Mouse (Mus musculus): Measurements from ENCODE around the gene Pilrb1.
A peak's percentile ranks its signal among the peaks of the same experiment; 100 is the strongest.
"Not testable (repeated sequence)": the region's sequence is repeated elsewhere in the genome, so short reads cannot be mapped to it uniquely, and the experiment has no call there.

The Pilrb1 gene

GRCm38 (mm10) chr5:137857960-137858710 is at the start of gene Pilrb1:
Gene Pilrb1, minus strand, starts transcription at chr5:137858106.
- DNase-seq: not testable (repeated sequence)

DNA sequence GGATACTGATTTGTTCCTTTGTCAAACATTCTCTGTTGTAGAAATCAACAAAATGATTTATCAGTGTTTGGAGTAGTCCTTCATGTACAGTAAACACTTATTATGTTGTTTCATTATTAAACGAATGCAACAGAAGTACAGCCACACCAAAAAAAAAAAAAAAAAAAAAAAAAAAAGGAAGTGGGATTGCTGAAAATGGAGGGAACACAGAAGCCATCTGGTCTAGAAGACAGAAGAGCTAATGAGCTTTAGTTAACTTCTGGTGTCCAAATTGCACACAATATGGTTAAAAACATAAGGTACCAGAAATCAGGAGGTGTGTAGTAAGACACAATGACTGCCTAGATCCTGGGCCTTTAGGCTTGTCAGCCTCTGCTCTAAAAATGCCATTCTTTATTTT is 39.9 kb upstream of the Pilrb1 start:
- DNase-seq: no peak

- no peak for DNase-seq
These were observed 35.0 kb upstream of the Pilrb1 start for GRCm38 (mm10) chr5:137892954-137893353.

- no peak for DNase-seq
These were observed 29.8 kb upstream of the Pilrb1 start for GRCm38 (mm10) chr5:137887666-137888065.

- peak; percentile 78 to 84 for DNase-seq
These were observed 28.0 kb upstream of the Pilrb1 start for GRCm38 (mm10) chr5:137885894-137886293.

DNA sequence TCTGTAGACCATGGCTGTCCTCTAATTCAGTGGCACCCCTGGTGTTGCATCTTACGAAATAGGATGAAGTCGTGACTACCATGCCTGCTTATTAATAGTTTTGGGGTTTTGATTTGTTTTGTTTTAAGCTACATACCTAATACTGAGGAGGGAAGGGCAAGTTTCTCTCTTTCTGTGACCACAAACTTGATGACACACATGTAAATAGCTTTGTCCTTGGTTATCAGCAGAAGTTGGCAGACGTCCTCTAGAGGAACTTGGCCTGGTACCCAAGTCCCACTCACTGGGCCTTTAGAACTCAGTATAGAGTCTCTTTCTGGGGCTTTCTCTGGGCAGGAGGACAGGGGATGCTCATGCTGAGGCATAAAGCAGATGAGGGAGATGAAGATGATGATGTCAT is 25.4 kb upstream of the Pilrb1 start:
- DNase-seq: no peak

GRCm38 (mm10) chr5:137882922-137883321 is 25.0 kb upstream of the Pilrb1 start:
- DNase-seq: no peak

DNA sequence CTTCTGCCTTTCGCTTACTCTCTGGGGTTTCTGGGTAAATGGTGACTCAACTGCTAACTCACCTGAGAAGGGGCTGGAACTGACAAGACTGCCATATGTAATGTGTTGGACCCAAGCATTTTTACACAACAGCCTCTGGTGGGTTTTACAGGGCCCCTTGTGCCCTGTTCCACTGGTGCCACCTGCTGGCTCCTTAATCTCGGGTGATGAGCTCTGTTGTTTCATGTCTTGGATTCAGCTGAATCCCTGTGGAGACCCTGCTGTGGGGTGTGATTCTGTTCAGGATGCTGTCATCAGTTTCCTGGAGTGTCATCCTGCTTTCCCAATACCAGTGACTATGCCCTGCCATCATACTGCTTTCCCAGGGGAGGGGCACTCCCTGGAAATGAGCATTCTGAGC is 20.0 kb upstream of the Pilrb1 start:
- DNase-seq: peak; percentile 71 to 73

- no peak for DNase-seq
These were observed 17.1 kb upstream of the Pilrb1 start for GRCm38 (mm10) chr5:137875054-137875453.

GRCm38 (mm10) chr5:137872381-137872702 is 14.4 kb upstream of the Pilrb1 start:
- DNase-seq: not testable (repeated sequence)

DNA sequence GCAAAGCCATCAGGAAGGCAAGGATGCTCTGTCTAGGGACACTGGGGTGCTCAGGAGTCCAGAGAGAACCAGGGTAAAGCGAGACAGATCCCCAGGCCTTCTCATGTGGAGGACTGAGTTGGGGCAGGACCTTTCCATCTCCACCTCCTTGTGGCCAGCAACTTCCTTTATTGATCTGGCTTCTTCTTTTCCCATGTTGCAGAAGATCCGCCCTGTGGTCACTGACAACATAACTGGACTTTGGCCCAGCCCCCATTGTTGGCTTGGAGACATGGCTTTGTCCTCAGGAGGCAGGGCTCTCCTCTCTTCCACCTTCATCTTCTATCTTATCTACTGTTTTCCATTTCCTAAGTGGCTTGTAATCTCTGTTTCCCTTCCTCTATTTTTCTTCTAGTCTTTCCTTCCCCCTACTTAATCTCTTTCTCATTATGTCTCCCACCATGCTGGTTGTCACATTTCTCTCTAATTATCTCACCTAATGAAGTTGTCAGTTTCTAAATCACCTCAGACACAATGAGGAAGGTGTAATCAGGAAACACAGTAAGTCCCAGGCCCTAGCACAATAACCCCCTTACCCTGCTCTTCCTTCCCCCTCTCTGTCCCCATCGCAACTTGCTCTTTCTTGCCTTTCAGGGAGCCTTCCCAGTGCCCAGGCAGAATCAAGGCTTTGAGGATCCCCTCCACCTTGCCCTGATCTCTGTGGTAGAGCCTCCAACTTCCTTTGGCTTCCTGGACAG is 13.9 kb upstream of the Pilrb1 start, which contains the start of gene Pilrb2:
Gene Pilrb2 (minus strand): TSS at position 172 of the 737 bp plus-strand sequence.
- not testable (repeated sequence) for DNase-seq

DNA sequence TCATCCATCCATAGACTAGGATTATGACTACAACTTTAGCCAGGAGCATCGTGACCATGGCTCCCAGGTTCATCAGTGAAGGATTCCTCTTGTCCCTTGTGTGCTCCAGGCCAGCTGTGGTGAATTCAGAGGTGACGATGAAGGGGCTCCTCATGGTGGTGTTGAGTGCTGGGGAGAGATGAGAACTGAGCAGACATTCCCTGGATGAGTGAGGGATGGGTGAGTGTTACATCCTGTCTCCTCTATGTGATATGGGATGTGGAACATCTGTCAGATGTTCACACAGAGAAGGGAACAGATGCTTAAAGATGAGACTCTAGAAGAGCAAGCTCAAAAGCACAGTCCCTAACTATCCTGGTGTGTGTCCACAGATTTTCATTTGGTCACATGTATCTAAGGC is 10.7 kb upstream of the Pilrb1 start:
- DNase-seq: not testable (repeated sequence)

- DNase-seq: not testable (repeated sequence)
These were observed 6.1 kb upstream of the Pilrb1 start for GRCm38 (mm10) chr5:137864008-137864407.

- DNase-seq: peak in 1 of 2 experiments; percentile 15
These were observed 1.0 kb downstream of the Pilrb1 start for GRCm38 (mm10) chr5:137856870-137857269.

DNA sequence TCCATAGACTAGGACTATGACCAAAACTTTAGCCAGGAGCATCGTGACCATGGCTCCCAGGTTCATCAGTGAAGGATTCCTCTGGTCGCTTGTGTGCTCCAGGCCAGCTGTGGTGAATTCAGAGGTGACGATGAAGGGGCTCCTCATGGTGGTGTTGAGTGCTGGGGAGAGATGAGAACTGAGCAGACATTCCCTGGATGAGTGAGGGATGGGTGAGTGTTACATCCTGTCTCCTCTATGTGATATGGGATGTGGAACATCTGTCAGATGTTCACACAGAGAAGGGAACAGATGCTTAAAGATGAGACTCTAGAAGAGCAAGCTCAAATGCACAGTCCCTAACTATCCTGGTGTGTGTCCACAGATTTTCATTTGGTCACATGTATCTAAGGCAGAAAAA is 3.0 kb downstream of the Pilrb1 start:
- not testable (repeated sequence) for DNase-seq

GRCm38 (mm10) chr5:137850313-137850712 is 7.6 kb downstream of the Pilrb1 start:
- DNase-seq: not testable (repeated sequence)

DNA sequence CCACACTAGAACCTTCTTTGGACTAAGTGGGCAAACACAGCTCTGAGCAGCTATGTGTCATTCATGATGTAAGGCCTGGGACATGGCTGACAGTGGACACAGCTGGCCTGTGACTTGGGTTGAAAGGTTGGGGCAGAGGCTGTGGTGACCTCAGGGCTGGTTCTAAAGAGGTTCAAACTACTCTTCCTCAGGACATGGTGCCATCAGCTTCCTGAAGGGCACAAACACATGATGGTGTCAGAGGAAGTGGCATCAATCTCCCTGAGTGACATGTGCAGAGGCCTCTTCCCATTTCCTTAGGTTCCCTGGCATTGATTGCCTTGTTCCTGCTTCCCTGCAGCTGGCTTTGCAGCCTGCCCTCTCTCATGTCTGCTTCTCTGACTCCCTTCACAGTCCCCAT is 20.8 kb downstream of the Pilrb1 start:
- not testable (repeated sequence) for DNase-seq

DNA sequence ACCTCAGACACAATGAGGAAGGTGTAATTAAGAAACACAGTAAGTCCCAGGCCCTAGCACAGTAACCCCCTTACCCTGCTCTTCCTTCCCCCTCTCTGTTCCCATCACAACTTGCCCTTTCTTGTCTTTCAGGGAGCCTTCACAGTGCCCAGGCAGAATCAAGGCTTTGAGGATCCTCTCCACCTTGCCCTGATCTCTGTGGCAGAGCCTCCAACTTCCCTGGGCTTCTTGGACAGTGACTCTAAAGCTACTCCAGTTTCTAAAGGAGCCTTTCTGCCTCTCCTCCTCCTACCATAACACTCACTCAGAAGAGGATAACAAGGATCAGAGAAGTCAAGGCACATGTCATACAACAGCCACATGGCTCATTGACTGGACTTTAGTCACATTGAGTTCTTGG is 21.3 kb downstream of the Pilrb1 start:
- DNase-seq: no peak

DNA sequence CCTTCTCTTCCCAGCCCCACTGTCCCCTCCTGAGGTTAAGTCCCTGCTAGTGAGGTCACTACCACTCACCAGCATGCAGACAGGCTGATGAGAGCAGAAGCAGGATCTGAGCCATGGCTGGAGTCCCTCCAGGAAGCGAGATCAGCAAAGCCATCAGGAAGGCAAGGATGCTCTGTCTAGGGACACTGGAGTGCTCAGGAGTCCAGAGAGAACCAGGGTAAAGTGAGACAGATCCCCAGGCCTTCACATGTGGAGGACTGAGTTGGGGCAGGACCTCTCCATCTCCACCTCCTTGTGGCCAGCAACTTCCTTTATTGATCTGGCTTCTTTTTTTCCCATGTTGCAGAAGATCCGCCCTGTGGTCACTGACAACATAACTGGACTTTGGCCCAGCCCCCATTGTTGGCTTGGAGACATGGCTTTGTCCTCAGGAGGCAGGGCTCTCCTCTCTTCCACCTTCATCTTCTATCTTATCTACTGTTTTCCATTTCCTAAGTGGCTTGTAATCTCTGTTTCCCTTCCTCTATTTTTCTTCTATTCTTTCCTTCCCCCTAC is 21.9 kb downstream of the Pilrb1 start, which contains the start of gene Pilra:
Gene Pilra (minus strand): TSS at position 316 of the 555 bp plus-strand sequence.
- DNase-seq: not testable (repeated sequence)

DNA sequence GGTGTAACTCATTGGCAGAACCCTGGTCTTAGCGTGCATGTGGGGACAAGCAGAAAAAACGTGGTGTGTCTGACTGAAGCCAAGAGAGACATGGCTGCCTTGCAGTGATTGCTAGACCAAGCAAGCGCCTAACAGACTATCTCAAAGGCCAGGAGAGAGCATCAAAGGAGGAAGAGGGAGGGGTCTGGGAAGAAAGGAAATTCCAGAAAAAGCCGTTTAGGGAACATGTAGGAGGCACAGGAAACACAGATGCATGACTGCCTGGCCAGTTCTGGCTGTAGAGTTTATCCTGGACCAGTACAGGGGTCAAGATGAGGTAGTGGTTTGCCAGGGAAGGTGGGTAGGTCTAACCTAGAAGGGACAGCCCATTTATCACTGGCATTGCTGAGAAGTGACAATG is 24.4 kb downstream of the Pilrb1 start:
- DNase-seq: no peak

DNA sequence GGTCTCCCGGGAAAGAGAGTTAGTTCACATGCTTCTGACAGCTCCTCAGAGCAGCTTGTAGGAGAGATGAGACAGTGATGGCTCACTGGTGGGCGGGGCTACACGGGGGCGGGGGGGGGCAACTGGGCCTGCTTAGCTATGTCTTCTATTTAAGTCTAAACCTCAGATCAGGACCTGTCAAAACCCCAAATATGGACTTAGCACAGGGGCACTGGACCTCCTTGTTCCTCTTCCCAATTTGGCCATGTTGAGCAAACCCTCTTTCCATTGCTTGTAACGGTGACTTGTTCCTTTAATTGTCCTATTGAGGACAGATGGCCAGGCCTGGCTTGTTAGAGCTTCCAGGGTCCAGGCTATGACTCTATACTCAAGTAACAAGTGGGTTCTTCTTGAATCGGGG is 26.4 kb downstream of the Pilrb1 start:
- no peak for DNase-seq

DNA sequence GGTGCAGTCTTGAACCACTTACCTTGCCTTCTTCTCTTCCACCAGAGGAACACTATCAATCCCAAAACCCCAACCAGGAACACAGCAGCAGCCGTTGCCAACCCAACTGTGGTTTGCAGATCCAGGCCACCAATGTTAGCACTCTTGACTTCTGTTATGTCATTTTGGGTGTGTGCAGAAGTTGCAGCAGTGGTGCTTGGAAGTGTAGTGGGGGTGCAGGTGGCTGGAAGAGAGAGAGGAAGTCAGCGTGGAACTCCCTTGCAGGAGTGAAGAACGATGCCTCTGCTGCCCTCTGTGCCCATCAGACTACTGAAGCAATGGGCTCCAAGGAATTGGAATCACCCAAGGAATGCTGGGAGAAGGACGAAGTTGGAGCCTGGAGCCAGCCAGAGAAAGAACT is 26.8 kb downstream of the Pilrb1 start:
- no peak for DNase-seq

- no peak for DNase-seq
These were observed 27.7 kb downstream of the Pilrb1 start for GRCm38 (mm10) chr5:137830238-137830637.

DNA sequence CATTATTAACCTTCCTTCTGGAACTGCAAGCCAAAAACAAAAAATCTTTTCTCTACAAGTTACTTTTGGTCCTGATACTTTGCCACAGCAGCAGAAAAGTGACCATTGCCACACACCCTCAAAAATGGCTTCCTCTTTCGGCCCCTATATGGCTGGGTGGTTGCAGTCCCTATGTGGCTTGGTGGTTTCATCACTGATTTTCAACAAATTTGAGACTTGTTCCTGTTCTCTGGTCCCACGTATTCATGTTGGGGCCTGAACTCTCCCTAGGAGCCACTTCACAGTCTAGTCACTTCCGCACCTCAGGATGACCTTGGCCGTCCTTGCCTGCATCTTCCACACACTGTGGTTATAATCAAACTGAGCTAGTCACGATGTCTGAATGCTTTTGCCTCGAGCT is 29.2 kb downstream of the Pilrb1 start:
- DNase-seq: no peak
